In the genomic region with DNA sequence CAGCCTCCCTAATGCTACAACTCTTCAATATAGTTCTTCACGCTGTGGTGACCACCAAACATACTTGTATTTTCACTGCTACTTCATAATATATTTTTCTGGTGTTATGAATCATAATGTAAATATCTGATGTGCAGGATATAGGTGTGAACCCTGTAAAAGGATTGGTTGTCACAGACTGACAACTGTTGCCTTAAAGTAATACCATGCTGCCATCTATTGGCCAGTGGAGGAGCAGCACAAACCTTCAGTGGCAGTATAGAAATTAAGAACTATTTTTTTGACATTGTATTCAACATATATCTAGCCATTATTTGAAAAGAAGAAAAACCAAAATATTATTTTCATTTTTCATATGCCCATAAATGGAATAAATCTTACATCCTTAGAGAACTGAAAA, we compare ENCODE assay signal across 9 mouse cellular contexts. TPM values are rescaled to one million over a fixed set of nuclear protein-coding genes. Genes with fewer than 3 reads are reported as not detected.
DNase-seq lines count a peak whose midpoint lies in the region; ATAC-seq and TF ChIP-seq lines count a peak whose summit lies in the region.
"Had no signal": no experiment of that assay in that cellular context is flagged by ENCODE, and none has a peak within 500 bp of the region (broad histone marks: within the 10 kb centered on the region; RNA-seq: fewer than 3 reads in every experiment).

No protein-coding gene starts in this region.

- TF ChIP-seq EP300 in heart, adult 2 months (IDR thresholded peaks at IDR 0.05; ENCODE audit: insufficient read depth, low read depth, low read length) = no peak

- H3K27me3 ChIP-seq in heart, adult 2 months (ENCODE audit: control insufficient read depth, insufficient read depth, low read length) = no peaks in the 10 kb centered on the region
- H3K27me3 ChIP-seq in thymus, adult 2 months (ENCODE audit: control insufficient read depth, insufficient read depth, low read length) = no peaks in the 10 kb centered on the region
- H3K27me3 ChIP-seq: limb, embryonic 13.5 days had no signal

- H3K9ac ChIP-seq in heart, adult 2 months (ENCODE audit: low read depth, low read length) = no peak overlapping the region
- H3K9ac ChIP-seq: limb, embryonic 13.5 days had no signal

- no peak overlapping the region for H3K4me3 ChIP-seq in heart, adult 2 months
- H3K4me3 ChIP-seq in thymus, adult 2 months (ENCODE audit: control insufficient read depth, insufficient read depth, low read length) = no peak overlapping the region
- H3K4me3 ChIP-seq: limb, embryonic 13.5 days had no signal

- ATAC-seq in megakaryocyte, adult 5-6 weeks (ENCODE audit: poor library complexity, severe bottlenecking) = peak; percentile 93

- 43% methylated on average over 1 of the region's 1 CpGs for WGBS in heart, adult 2 months
- 94% methylated on average over 1 of the region's 1 CpGs for WGBS in thymus, adult 2 months

- no peaks in the 10 kb centered on the region for H3K79me2 ChIP-seq in heart, adult 2 months (replicated peaks; ENCODE audit: control insufficient read depth, insufficient read depth, low read length)

- no peaks in the 10 kb centered on the region for H3K4me1 ChIP-seq in heart, adult 2 months (ENCODE audit: control insufficient read depth, insufficient read depth, low read length)
- no peaks in the 10 kb centered on the region for H3K4me1 ChIP-seq in thymus, adult 2 months (replicated peaks; ENCODE audit: control insufficient read depth, insufficient read depth, low read length)
- H3K4me1 ChIP-seq: limb, embryonic 13.5 days had no signal

- peak; percentile 93 for TF ChIP-seq CTCF in heart, adult 2 months (IDR thresholded peaks at IDR 0.05)
- TF ChIP-seq CTCF in thymus, adult 2 months (IDR thresholded peaks at IDR 0.05; ENCODE audit: borderline replicate concordance, control insufficient read depth, extremely low read depth, insufficient read depth, low read length, poor library complexity) = no peak

- TF ChIP-seq POLR2A in heart, adult 2 months (IDR thresholded peaks at IDR 0.05; ENCODE audit: insufficient read depth, low read depth, low read length) = no peak
- no peak for TF ChIP-seq POLR2A in thymus, adult 2 months (IDR thresholded peaks at IDR 0.05; ENCODE audit: control insufficient read depth, extremely low read depth, insufficient read depth, low read length, poor library complexity)

- DNase-seq in heart, adult 2 months = peak; percentile 29 to 51
- DNase-seq in heart, postnatal 25 days (ENCODE audit: low spot score) = no peak
- peak; percentile 66 to 72 for DNase-seq in B cell, adult 2 months
- peak; percentile 12 for DNase-seq in adrenal gland, adult 2 months
- DNase-seq in embryo, embryonic 9.5 days (ENCODE audit: extremely low spot score) = peak; percentile 38
- DNase-seq in kidney, postnatal 36 days = peak; percentile 40 to 73
- peak; percentile 59 for DNase-seq in thymus, adult 2 months

- H3K36me3 ChIP-seq in heart, adult 2 months (ENCODE audit: control insufficient read depth, insufficient read depth, low read length) = no peaks in the 10 kb centered on the region; the same call in 1 of the 2 replicates
- peaks cover 41% of the 10 kb centered on the region for H3K36me3 ChIP-seq in thymus, adult 2 months (ENCODE audit: control insufficient read depth, insufficient read depth, low read length)

- no peak overlapping the region for H3K27ac ChIP-seq in heart, adult 2 months
- no peak overlapping the region for H3K27ac ChIP-seq in thymus, adult 2 months (ENCODE audit: control insufficient read depth, insufficient read depth, low read length)
- H3K27ac ChIP-seq: limb, embryonic 13.5 days had no signal

- intact Hi-C loops in heart, adult 2 months (cut with DNase I) = loop anchor here (1.0 to 2.0 kb wide), 3 partner anchors 20 to 186 kb away; no protein-coding TSS in a partner anchor
- intact Hi-C loops in heart, postnatal 25 days (cut with DNase I) = loop anchor here (2.0 kb wide), 2 partner anchors 138 to 186 kb away; no protein-coding TSS in a partner anchor

RNA-seq across cellular contexts. Expression of a gene that starts 40.5 kb away (rescaled TPM):
- total RNA-seq in heart, adult 2 months (2021) = 1 to 10 TPM; 9.5 to 9.7 TPM
- polyA plus RNA-seq in heart, adult 2 months (2012; rRNA removed) = 5.1 and 7.0 TPM in 2 replicates
- 10 to 100 TPM in 1 of 2 experiments, 1 to 10 TPM in 1; 10.0 to 11.6 TPM for total RNA-seq in heart, postnatal 25 days (2021)
- total RNA-seq in adrenal gland, adult 2 months (2021) = 10 to 100 TPM; 15.9 to 22.6 TPM
- polyA plus RNA-seq in adrenal gland, adult 2 months (2012; rRNA removed) = 6.0 and 6.1 TPM in 2 replicates
- total RNA-seq in megakaryocyte, adult 5-6 weeks (2015) = 19.9 and 22.0 TPM in 2 replicates
- 18.6 and 22.7 TPM in 2 replicates for total RNA-seq in megakaryocyte, adult 5-6 weeks (2017)
- 16.1 and 17.4 TPM in 2 replicates for polyA plus RNA-seq in thymus, adult 2 months (2012; rRNA removed)
